Mouse (Mus musculus): ENCODE measurements around the gene Asic2.

GRCm38 (mm10) chr11:80923286-80923951, 1044.8 kb downstream of the Asic2 start:
- TF ChIP-seq POLR2A (IDR thresholded peaks at IDR 0.05; ENCODE audit: borderline replicate concordance, control insufficient read depth, low read depth, low read length) = no peak
- no peak for TF ChIP-seq CTCF (IDR thresholded peaks at IDR 0.05; ENCODE audit: control insufficient read depth, insufficient read depth, low read length)
